Mouse (Mus musculus) neural tube, embryonic 12.5 days (tissue): ENCODE measurements around the gene Ank2. TPM values are rescaled to one million over a fixed set of nuclear protein-coding genes. Genes with fewer than 3 reads are reported as not detected.
A peak's percentile ranks its signal among the peaks of the same experiment; 100 is the strongest.

Experiments used
- ATAC-seq: fragments of 200-750 bp; cut with Nextera tagmentation; 2 replicates; pipeline ENCODE4 v1.8.0; 2017; ENCODE audit warnings: low read depth, mild to moderate bottlenecking, moderate TSS enrichment, moderate library complexity; ENCODE audit not compliant: low FRiP score
- H3K27ac ChIP-seq: fragments of 300-500 bp; sonication (generic); 2 replicates; pipeline ENCODE4 v1.5.1; 2016
- H3K27me3 ChIP-seq: fragments of 300-500 bp; sonication (generic); replicated peaks from 2 replicates; pipeline ENCODE4 v1.6.1; 2016; ENCODE audit warnings: mild to moderate bottlenecking
- H3K36me3 ChIP-seq: fragments of 300-500 bp; sonication (generic); 2 replicates; pipeline ENCODE4 v1.6.1; 2016; ENCODE audit warnings: mild to moderate bottlenecking
- H3K4me1 ChIP-seq: fragments of 300-500 bp; sonication (generic); 2 replicates; pipeline ENCODE4 v1.6.1; 2016
- H3K4me2 ChIP-seq: fragments of 300-500 bp; sonication (generic); replicated peaks from 2 replicates; pipeline ENCODE4 v1.6.1; 2016; ENCODE audit warnings: mild to moderate bottlenecking
- H3K4me3 ChIP-seq: fragments of 300-500 bp; sonication (generic); 2 replicates; pipeline ENCODE4 v1.5.1; 2016
- H3K9ac ChIP-seq: fragments of 300-500 bp; sonication (generic); 2 replicates; pipeline ENCODE4 v1.6.1; 2016; ENCODE audit warnings: mild to moderate bottlenecking
- H3K9me3 ChIP-seq: fragments of 300-500 bp; sonication (generic); 2 replicates; pipeline ENCODE4 v1.6.1; 2016; ENCODE audit warnings: mild to moderate bottlenecking
- WGBS: fragments of 180-500 bp; shearing (Covaris S2); methylation state at CpG from one replicate; pipeline ENCODE4 v1.1.7; 2016; 5-methylcytosine and 5-hydroxymethylcytosine counted together
- polyA plus RNA-seq: library from polyadenylated mRNA; unstranded; fragments of >200 nt; fragmentation: Nextera tagmentation; extraction: Ambion mirVana; gene quantifications from 2 replicates; pipeline ENCODE4 v1.2.1, GENCODE M21; 2016

The Ank2 gene
- polyA plus RNA-seq, 1 experiment from 2014 or later = 95.2 TPM

GRCm38 (mm10) chr3:127013976-127014375 lies 485.2 kb downstream of the Ank2 start:
- H3K4me3 ChIP-seq = no peak overlapping the region
- no peak for ATAC-seq

GRCm38 (mm10) chr3:127012525-127012924 lies 486.6 kb downstream of the Ank2 start:
- Histone ChIP-seq H3K4me1 (no peaks in the 10 kb centered on the region), H3K36me3 (peaks cover 51% of the 10 kb centered on the region), H3K9me3 (no peaks in the 10 kb centered on the region), H3K27ac (no peak overlapping the region), H3K4me2 (no peak overlapping the region), H3K27me3 (no peaks in the 10 kb centered on the region), H3K9ac (no peak overlapping the region), H3K4me3 (no peak overlapping the region)
- peak; percentile 66; the same call in 1 of the 2 replicates for ATAC-seq
- 54% methylated on average over 8 of the region's 8 CpGs for WGBS

More at GRCm38 (mm10) chr3:127013976-127014375, 485.2 kb downstream of the Ank2 start:
- H3K4me2 ChIP-seq = no peak overlapping the region
- no peak overlapping the region for H3K27ac ChIP-seq
- no peaks in the 10 kb centered on the region for H3K9me3 ChIP-seq
- no peaks in the 10 kb centered on the region for H3K4me1 ChIP-seq
- peaks cover 40% of the 10 kb centered on the region for H3K36me3 ChIP-seq
- 85% methylated on average over 4 of the region's 4 CpGs for WGBS
- no peak overlapping the region for H3K9ac ChIP-seq
- no peaks in the 10 kb centered on the region for H3K27me3 ChIP-seq

- Histone ChIP-seq H3K4me2 (no peak overlapping the region), H3K4me3 (no peak overlapping the region), H3K4me1 (no peaks in the 10 kb centered on the region), H3K27ac (no peak overlapping the region), H3K9ac (no peak overlapping the region), H3K27me3 (no peaks in the 10 kb centered on the region), H3K36me3 (peaks cover 46% of the 10 kb centered on the region), H3K9me3 (no peaks in the 10 kb centered on the region)
- no peak for ATAC-seq
- WGBS = 90% methylated on average over 9 of the region's 9 CpGs
Measured at GRCm38 (mm10) chr3:127005898-127006673, 493.1 kb downstream of the Ank2 start.

- no peaks in the 10 kb centered on the region for H3K9me3 ChIP-seq
- ATAC-seq = no peak; the same call in 1 of the 2 replicates
- no peak overlapping the region for H3K27ac ChIP-seq
- no peak overlapping the region for H3K4me3 ChIP-seq
- no peak overlapping the region for H3K4me2 ChIP-seq
- 80% methylated on average over 9 of the region's 9 CpGs for WGBS
- H3K9ac ChIP-seq = no peak overlapping the region
- H3K36me3 ChIP-seq = peaks cover 36% of the 10 kb centered on the region
- H3K4me1 ChIP-seq = no peaks in the 10 kb centered on the region
- no peaks in the 10 kb centered on the region for H3K27me3 ChIP-seq
Measured at GRCm38 (mm10) chr3:127004860-127005633, 494.1 kb downstream of the Ank2 start.

GRCm38 (mm10) chr3:127003946-127004345 lies 495.2 kb downstream of the Ank2 start:
- H3K9me3 ChIP-seq = no peaks in the 10 kb centered on the region
- H3K9ac ChIP-seq = no peak overlapping the region
- H3K27ac ChIP-seq = no peak overlapping the region
- no peaks in the 10 kb centered on the region for H3K27me3 ChIP-seq
- WGBS = 94% methylated on average over 11 of the region's 11 CpGs
- no peak overlapping the region for H3K4me3 ChIP-seq
- no peak overlapping the region for H3K4me2 ChIP-seq
- H3K36me3 ChIP-seq = peaks cover 29% of the 10 kb centered on the region
- peaks cover 3% of the 10 kb centered on the region; the same call in 1 of the 2 replicates for H3K4me1 ChIP-seq
- ATAC-seq = no peak

- H3K9ac ChIP-seq = no peak overlapping the region
- no peaks in the 10 kb centered on the region for H3K27me3 ChIP-seq
- peak overlapping the region; percentile 66 for H3K27ac ChIP-seq
- H3K4me2 ChIP-seq = peak overlapping the region; percentile 54
- 6% methylated on average over 8 of the region's 8 CpGs for WGBS
- no peaks in the 10 kb centered on the region for H3K9me3 ChIP-seq
- H3K4me3 ChIP-seq = 0 out of 2 replicates have a peak overlapping the region, but pooled peaks have one; percentile 11
- peaks cover 12% of the 10 kb centered on the region for H3K36me3 ChIP-seq
- ATAC-seq = peak; percentile 31
- H3K4me1 ChIP-seq = peaks cover 35% of the 10 kb centered on the region
Measured at GRCm38 (mm10) chr3:126998742-126999112, 500.4 kb downstream of the Ank2 start.

GRCm38 (mm10) chr3:126998008-126998741 lies 501.0 kb downstream of the Ank2 start:
- peaks cover 10% of the 10 kb centered on the region; the same call in 1 of the 2 replicates for H3K36me3 ChIP-seq

GRCm38 (mm10) chr3:126997391-126998007 lies 501.7 kb downstream of the Ank2 start:
- peak overlapping the region; percentile 54 for H3K4me2 ChIP-seq
- peaks cover 3% of the 10 kb centered on the region; the same call in 1 of the 2 replicates for H3K36me3 ChIP-seq
- H3K27me3 ChIP-seq = no peaks in the 10 kb centered on the region
- 3% methylated on average over 17 of the region's 17 CpGs for WGBS
- peak; percentile 34; the same call in 1 of the 2 replicates for ATAC-seq
- H3K4me1 ChIP-seq = peaks cover 40% of the 10 kb centered on the region
- H3K27ac ChIP-seq = peak overlapping the region; percentile 66; the same call in 1 of the 2 replicates
- no peaks in the 10 kb centered on the region for H3K9me3 ChIP-seq
- peak overlapping the region; percentile 22 for H3K4me3 ChIP-seq
- peak overlapping the region; percentile 33; the same call in 1 of the 2 replicates for H3K9ac ChIP-seq

More at GRCm38 (mm10) chr3:126998008-126998741, 501.0 kb downstream of the Ank2 start:
- H3K9ac ChIP-seq = 0 out of 2 replicates have a peak overlapping the region, but pooled peaks have one; percentile 33
- ATAC-seq = peak; percentile 85
- peak overlapping the region; percentile 22 for H3K4me3 ChIP-seq
- peaks cover 38% of the 10 kb centered on the region for H3K4me1 ChIP-seq
- no peaks in the 10 kb centered on the region for H3K27me3 ChIP-seq
- WGBS = 4% methylated on average over 12 of the region's 12 CpGs
- H3K27ac ChIP-seq = peak overlapping the region; percentile 66
- H3K4me2 ChIP-seq = peak overlapping the region; percentile 54
- no peaks in the 10 kb centered on the region for H3K9me3 ChIP-seq

- ATAC-seq = 0 out of 2 replicates have a peak, but pooled peaks have one; percentile 17
- no peaks in the 10 kb centered on the region for H3K36me3 ChIP-seq
- H3K27ac ChIP-seq = no peak overlapping the region
- H3K4me3 ChIP-seq = no peak overlapping the region
- peaks cover 40% of the 10 kb centered on the region for H3K4me1 ChIP-seq
- peak overlapping the region; percentile 54 for H3K4me2 ChIP-seq
- no peaks in the 10 kb centered on the region for H3K9me3 ChIP-seq
- no peak overlapping the region for H3K9ac ChIP-seq
- no peaks in the 10 kb centered on the region for H3K27me3 ChIP-seq
- 34% methylated on average over 8 of the region's 8 CpGs for WGBS
Measured at GRCm38 (mm10) chr3:126996721-126997120, 502.4 kb downstream of the Ank2 start.

GRCm38 (mm10) chr3:126995970-126996369 lies 503.2 kb downstream of the Ank2 start:
- H3K4me2 ChIP-seq = no peak overlapping the region; the same call in 1 of the 2 replicates
- H3K9me3 ChIP-seq = no peaks in the 10 kb centered on the region
- no peak overlapping the region for H3K9ac ChIP-seq
- peaks cover 40% of the 10 kb centered on the region for H3K4me1 ChIP-seq
- H3K27me3 ChIP-seq = no peaks in the 10 kb centered on the region
- no peak overlapping the region for H3K4me3 ChIP-seq
- 73% methylated on average over 4 of the region's 4 CpGs for WGBS
- ATAC-seq = no peak
- H3K36me3 ChIP-seq = no peaks in the 10 kb centered on the region
- no peak overlapping the region for H3K27ac ChIP-seq

GRCm38 (mm10) chr3:126994149-126994548 lies 505.0 kb downstream of the Ank2 start:
- Histone ChIP-seq H3K4me2 (no peak overlapping the region), H3K27me3 (no peaks in the 10 kb centered on the region), H3K4me3 (no peak overlapping the region), H3K9ac (no peak overlapping the region), H3K9me3 (no peaks in the 10 kb centered on the region), H3K36me3 (no peaks in the 10 kb centered on the region), H3K27ac (no peak overlapping the region), H3K4me1 (peaks cover 40% of the 10 kb centered on the region)
- peak; percentile 18 for ATAC-seq
- 29% methylated on average over 7 of the region's 7 CpGs for WGBS
